Mouse (Mus musculus) ZHBTc4 (cell line): ENCODE measurements around the gene Tbkbp1.

ENCODE experiments used
- DNase-seq: peaks from one replicate; pipeline ENCODE4 v3.0.0-alpha.2; 2011; ENCODE audit warnings: low read depth, low spot score

The Tbkbp1 gene

GRCm38 (mm10) chr11:97156999-97157398 is 5.7 kb upstream of the Tbkbp1 start:
- no peak for DNase-seq

GRCm38 (mm10) chr11:97152662-97153287 is 1.5 kb upstream of the Tbkbp1 start:
- peak; percentile 65 for DNase-seq

- DNase-seq = peak; percentile 70
Observed at GRCm38 (mm10) chr11:97152023-97152426, 730 bp upstream of the Tbkbp1 start.

- peak; percentile 71 for DNase-seq
Observed at GRCm38 (mm10) chr11:97150411-97151330, 624 bp downstream of the Tbkbp1 start.

GRCm38 (mm10) chr11:97149995-97150410 is 1.3 kb downstream of the Tbkbp1 start:
- DNase-seq = peak; percentile 62

- DNase-seq = no peak
Observed at GRCm38 (mm10) chr11:97149026-97149425, 2.3 kb downstream of the Tbkbp1 start.

GRCm38 (mm10) chr11:97148591-97148990 is 2.7 kb downstream of the Tbkbp1 start:
- DNase-seq = no peak

GRCm38 (mm10) chr11:97147333-97147732 is 4.0 kb downstream of the Tbkbp1 start:
- DNase-seq = no peak

- DNase-seq = peak; percentile 90
Observed at GRCm38 (mm10) chr11:97146724-97147123, 4.6 kb downstream of the Tbkbp1 start.

- no peak for DNase-seq
Observed at GRCm38 (mm10) chr11:97145951-97146350, 5.3 kb downstream of the Tbkbp1 start.

- DNase-seq = no peak
Observed at GRCm38 (mm10) chr11:97145320-97145719, 6.0 kb downstream of the Tbkbp1 start.

GRCm38 (mm10) chr11:97143196-97143900 is 7.9 kb downstream of the Tbkbp1 start:
- no peak for DNase-seq

- DNase-seq = no peak
Observed at GRCm38 (mm10) chr11:97142159-97142608, 9.1 kb downstream of the Tbkbp1 start.

- no peak for DNase-seq
Observed at GRCm38 (mm10) chr11:97140811-97141210, 10.5 kb downstream of the Tbkbp1 start.

- no peak for DNase-seq
Observed at GRCm38 (mm10) chr11:97139256-97139655, 12.0 kb downstream of the Tbkbp1 start.

- DNase-seq = peak; percentile 42
Observed at GRCm38 (mm10) chr11:97138554-97139226, 12.6 kb downstream of the Tbkbp1 start.

GRCm38 (mm10) chr11:97133270-97133669 is 18.0 kb downstream of the Tbkbp1 start:
- no peak for DNase-seq

GRCm38 (mm10) chr11:97132185-97132584 is 19.1 kb downstream of the Tbkbp1 start:
- no peak for DNase-seq

GRCm38 (mm10) chr11:97131683-97132082 is 19.6 kb downstream of the Tbkbp1 start:
- DNase-seq = no peak

- no peak for DNase-seq
Observed at GRCm38 (mm10) chr11:97130318-97130717, 21.0 kb downstream of the Tbkbp1 start.

- DNase-seq = no peak
Observed at GRCm38 (mm10) chr11:97128956-97129355, 22.3 kb downstream of the Tbkbp1 start.
